Mouse (Mus musculus) embryonic facial prominence, embryonic 14.5 days (tissue): ENCODE data around the gene Gm4869. TPM values are rescaled to one million over a fixed set of nuclear protein-coding genes. Genes with fewer than 3 reads are reported as not detected.

Experiments
- ATAC-seq: fragments of 200-750 bp; cut with Nextera tagmentation; 2 replicates; pipeline ENCODE4 v1.8.0; 2017; ENCODE audit warnings: low read depth, moderate number of reproducible peaks, moderate TSS enrichment
- DNase-seq: peaks from one replicate; pipeline ENCODE4 v3.0.0-alpha.2; 2015; ENCODE audit warnings: low spot score
- H3K27ac ChIP-seq: fragments of 300-500 bp; sonication (generic); replicated peaks from 2 replicates; pipeline ENCODE4 v1.5.1; 2014; ENCODE audit warnings: low read depth, mild to moderate bottlenecking, low read length, moderate library complexity
- H3K27me3 ChIP-seq: fragments of 300-500 bp; sonication (generic); replicated peaks from 2 replicates; pipeline ENCODE4 v1.6.1; 2014; ENCODE audit warnings: low read length; ENCODE audit not compliant: control insufficient read depth, insufficient read depth
- H3K36me3 ChIP-seq: fragments of 300-500 bp; sonication (generic); 2 replicates; pipeline ENCODE4 v1.6.1; 2014; ENCODE audit warnings: low read length, mixed read lengths; ENCODE audit not compliant: control insufficient read depth, insufficient read depth
- H3K4me1 ChIP-seq: fragments of 300-500 bp; sonication (generic); 2 replicates; pipeline ENCODE4 v1.6.1; 2014; ENCODE audit warnings: antibody characterized with exemption, low read length; ENCODE audit not compliant: control insufficient read depth, insufficient read depth
- H3K4me2 ChIP-seq: fragments of 300-500 bp; sonication (generic); 2 replicates; pipeline ENCODE4 v1.6.1; 2014; ENCODE audit warnings: low read depth, mild to moderate bottlenecking, low read length, moderate library complexity, mixed read lengths
- H3K4me3 ChIP-seq: fragments of 300-500 bp; sonication (generic); 2 replicates; pipeline ENCODE4 v1.5.1; 2014; ENCODE audit warnings: low read depth, mild to moderate bottlenecking, low read length
- H3K9ac ChIP-seq: fragments of 300-500 bp; sonication (generic); 2 replicates; pipeline ENCODE4 v1.6.1; 2014; ENCODE audit warnings: low read depth, mild to moderate bottlenecking, low read length, moderate library complexity, mixed read lengths
- H3K9me3 ChIP-seq: fragments of 300-500 bp; sonication (generic); 2 replicates; pipeline ENCODE4 v1.6.1; 2016; ENCODE audit warnings: low read length; ENCODE audit not compliant: control insufficient read depth
- WGBS: fragments of 180-500 bp; shearing (Covaris S2); extraction: QIAGEN DNeasy Blood & Tissue Kit; methylation state at CpG from one replicate; pipeline ENCODE4 v1.1.7; 2014; 5-methylcytosine and 5-hydroxymethylcytosine counted together
- polyA plus RNA-seq: library from polyadenylated mRNA; unstranded; fragments of >200 nt; fragmentation: Nextera tagmentation; extraction: Ambion mirVana; gene quantifications from 2 replicates; pipeline ENCODE4 v1.2.1, GENCODE M21; 2014

Gm4869 gene
- polyA plus RNA-seq, 1 experiment from 2014 or later, result 0.06 TPM

DNA sequence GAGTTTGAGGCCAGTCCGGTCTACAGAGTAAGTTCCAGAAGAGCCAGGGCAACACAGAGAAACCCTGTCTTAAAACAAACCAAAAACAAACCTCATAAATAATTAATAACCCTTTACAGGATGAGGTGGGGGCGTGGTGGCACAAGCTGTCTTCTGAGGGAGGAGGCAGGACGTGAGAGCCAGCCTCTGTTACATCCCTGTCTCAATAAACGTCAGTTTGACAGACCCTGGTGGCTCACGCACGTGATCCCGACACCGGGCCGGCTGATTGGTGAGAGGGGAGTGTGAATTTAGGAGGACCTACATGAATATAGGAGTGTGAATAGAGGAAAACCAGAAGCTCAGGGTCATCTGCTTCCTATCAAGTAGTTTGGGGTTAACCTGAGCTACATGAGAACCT is 63.8 kb downstream of the Gm4869 start:
- Histone ChIP-seq H3K4me1 (peaks cover 33% of the 10 kb centered on the region), H3K27me3 (no peaks in the 10 kb centered on the region), H3K36me3 (no peaks in the 10 kb centered on the region), H3K4me2 (no peak overlapping the region), H3K4me3 (no peak overlapping the region), H3K27ac (0 out of 2 replicates have a peak overlapping the region, but pooled peaks have one; percentile 24), H3K9ac (no peak overlapping the region), H3K9me3 (no peaks in the 10 kb centered on the region)
- ATAC-seq (no peak), DNase-seq (no peak)
- 61% methylated on average over 9 of the region's 9 CpGs for WGBS

DNA sequence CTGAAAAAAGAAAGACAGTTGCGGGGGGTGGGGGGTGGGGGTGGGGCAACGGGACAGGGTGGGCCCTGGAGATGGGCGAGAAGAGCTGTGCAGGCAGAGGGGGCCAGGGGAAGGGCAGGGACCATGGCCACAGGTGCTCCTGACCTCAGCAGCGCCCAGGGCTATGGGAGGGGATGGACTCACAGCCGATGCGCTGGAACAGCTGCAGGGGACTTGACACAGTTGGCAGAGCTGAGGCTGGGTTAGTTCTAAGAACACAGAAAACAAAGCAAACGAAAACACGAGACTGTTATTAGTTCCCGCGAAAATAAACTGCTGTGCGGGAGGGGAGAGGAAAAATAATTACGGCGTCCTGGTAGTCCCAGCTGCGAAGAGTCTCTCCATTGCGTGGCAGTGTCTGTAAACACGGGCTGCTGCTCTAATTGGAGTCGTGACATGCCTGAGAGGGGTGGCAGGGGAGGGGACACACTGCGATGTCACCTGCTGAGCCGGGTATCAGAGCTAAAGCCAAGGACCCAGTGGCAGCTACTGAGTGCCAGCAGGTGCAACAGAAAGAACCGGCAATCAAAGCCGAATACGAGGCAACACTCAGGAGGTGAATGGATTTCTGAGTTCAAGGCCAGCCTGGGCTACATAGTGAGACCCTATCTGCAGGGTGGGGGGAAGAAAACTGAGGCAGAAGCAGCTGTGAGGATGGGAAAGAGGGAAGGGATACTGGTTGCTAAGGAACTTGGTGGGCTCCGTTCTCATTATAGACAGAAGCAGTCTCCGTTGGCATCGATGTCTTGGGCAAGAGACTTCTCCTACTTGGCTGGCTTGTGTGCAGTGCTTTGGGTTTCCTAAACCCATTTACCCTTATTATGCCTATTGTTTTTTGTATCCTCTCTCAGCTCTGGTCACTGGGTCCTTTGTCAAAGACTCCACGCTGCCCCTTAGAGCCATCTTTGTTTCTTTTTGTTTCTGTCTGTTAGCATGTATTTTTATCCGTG is 64.9 kb downstream of the Gm4869 start:
- no peaks in the 10 kb centered on the region for H3K36me3 ChIP-seq
- no peaks in the 10 kb centered on the region for H3K9me3 ChIP-seq
- H3K4me3 ChIP-seq, result no peak overlapping the region
- H3K4me1 ChIP-seq, result peaks cover 35% of the 10 kb centered on the region
- WGBS, result 46% methylated on average over 27 of the region's 27 CpGs
- no peak for ATAC-seq
- H3K4me2 ChIP-seq, result no peak overlapping the region
- H3K27me3 ChIP-seq, result no peaks in the 10 kb centered on the region
- H3K27ac ChIP-seq, result no peak overlapping the region
- peak; percentile 68 for DNase-seq
- peak overlapping the region; percentile 22; the same call in 1 of the 2 replicates for H3K9ac ChIP-seq

DNA sequence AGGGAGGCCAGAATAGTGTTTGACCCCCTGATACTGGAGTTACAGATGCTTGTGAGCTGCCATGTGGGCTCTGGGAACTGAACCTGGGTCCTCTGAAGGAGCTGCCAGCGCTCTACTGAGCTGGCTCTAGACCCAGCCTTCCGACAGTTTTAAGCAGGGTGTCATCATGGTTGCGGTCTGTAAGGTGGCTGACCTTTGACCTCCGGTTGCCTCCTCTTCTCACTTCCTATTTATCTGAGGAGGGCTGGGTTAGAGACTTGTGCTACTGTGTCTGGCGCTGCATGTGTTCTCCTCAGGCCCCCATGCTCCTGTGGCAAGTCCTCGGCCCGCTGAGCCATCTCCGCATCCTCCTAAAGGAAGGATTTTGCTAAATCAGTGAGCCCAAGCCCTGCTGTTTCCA is 68.5 kb downstream of the Gm4869 start:
- no peak for ATAC-seq
- 77% methylated on average over 8 of the region's 8 CpGs for WGBS
- H3K4me1 ChIP-seq, result peaks cover 12% of the 10 kb centered on the region

DNA sequence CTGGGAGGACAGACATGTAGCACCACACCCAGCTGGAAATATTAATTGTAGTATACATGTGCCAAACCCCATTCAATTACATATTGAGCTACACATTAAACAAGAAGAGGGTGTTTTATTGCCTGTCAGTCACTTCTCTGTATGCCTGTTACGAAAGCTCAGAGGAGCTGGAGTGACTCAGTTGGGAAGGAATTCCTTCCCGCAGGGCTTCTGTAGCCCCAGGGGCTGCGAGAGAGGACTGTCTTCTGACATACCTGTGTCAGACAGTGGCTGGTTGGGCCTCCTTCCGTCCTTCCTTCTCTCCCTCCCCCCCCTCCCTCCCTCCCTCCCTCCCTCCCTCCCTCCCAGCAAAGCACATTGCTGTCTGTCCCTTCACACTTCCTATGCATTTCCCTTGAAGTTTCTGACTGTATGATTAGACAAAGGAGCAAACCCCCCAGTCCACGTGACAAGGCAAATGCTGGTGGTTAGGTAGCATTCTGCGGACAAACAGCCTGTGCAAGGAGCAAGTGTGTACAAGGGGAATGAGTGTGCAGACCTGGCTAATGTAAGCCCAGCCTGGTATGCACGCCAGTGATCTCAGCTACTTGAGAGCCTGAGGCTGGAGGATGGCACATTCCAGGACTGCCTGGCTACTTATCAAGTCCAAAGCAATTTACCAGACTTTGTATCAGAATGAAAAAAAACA is 69.5 kb downstream of the Gm4869 start:
- Histone ChIP-seq H3K27me3 (no peaks in the 10 kb centered on the region), H3K27ac (0 out of 2 replicates have a peak overlapping the region, but pooled peaks have one; percentile 48), H3K36me3 (no peaks in the 10 kb centered on the region), H3K4me2 (no peak overlapping the region), H3K4me3 (no peak overlapping the region), H3K4me1 (peaks cover 6% of the 10 kb centered on the region), H3K9ac (no peak overlapping the region), H3K9me3 (no peaks in the 10 kb centered on the region)
- 31% methylated on average over 7 of the region's 7 CpGs for WGBS
- DNase-seq (peak; percentile 57), ATAC-seq (0 out of 2 replicates have a peak, but pooled peaks have one; percentile 23)

More for the DNA sequence above, 68.5 kb downstream of the Gm4869 start:
- no peak for DNase-seq
- H3K27ac ChIP-seq, result no peak overlapping the region
- H3K36me3 ChIP-seq, result no peaks in the 10 kb centered on the region
- no peaks in the 10 kb centered on the region for H3K27me3 ChIP-seq
- no peak overlapping the region for H3K4me2 ChIP-seq
- H3K4me3 ChIP-seq, result no peak overlapping the region
- H3K9me3 ChIP-seq, result no peaks in the 10 kb centered on the region
- H3K9ac ChIP-seq, result no peak overlapping the region

DNA sequence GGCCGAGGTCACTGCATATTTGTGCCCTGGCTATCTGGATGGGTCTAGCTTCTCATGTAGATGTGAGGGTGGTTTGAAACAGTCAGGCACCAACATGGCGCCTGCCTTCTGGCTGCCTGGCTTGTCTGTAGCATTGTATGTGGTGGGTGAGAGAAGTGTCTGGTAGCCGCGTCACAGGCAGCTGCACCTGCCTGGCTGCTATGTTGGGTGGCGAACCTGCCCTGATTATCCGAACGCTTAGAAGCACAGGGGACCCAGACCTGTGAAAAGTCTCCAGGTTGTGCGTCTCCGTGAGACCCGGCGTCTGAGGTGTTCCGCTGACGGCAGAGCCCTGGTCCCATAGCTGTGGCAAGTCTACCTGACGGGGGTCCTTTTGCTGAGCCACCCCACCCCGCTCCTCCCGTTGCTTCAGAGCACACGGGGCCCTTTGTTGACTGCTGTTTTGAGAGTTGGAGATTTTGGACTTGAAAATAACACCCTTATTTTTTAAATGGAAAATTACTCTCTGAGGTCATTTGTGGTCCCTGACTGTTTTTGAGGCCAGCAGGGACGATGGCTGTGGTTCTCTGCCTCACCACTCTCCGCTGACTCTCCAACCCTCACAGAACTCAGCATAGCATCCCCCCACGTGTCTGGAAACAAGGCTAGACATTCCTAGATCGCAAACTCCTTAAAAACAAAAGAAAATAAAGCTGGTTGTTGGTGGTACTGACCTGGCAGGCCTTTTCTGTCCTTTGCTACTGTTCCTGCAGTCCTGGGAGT is 71.9 kb downstream of the Gm4869 start:
- H3K36me3 ChIP-seq, result 0 out of 2 replicates have a peak, but pooled peaks cover 3% of the 10 kb centered on the region
- H3K9me3 ChIP-seq, result no peaks in the 10 kb centered on the region
- 84% methylated on average over 21 of the region's 21 CpGs for WGBS
- H3K27me3 ChIP-seq, result no peaks in the 10 kb centered on the region
- H3K4me2 ChIP-seq, result no peak overlapping the region
- peak overlapping the region; percentile 33; the same call in 1 of the 2 replicates for H3K27ac ChIP-seq
- DNase-seq (no peak), ATAC-seq (no peak)
- no peak overlapping the region for H3K9ac ChIP-seq
- H3K4me3 ChIP-seq, result no peak overlapping the region
- H3K4me1 ChIP-seq, result peaks cover 6% of the 10 kb centered on the region; the same call in 1 of the 2 replicates

DNA sequence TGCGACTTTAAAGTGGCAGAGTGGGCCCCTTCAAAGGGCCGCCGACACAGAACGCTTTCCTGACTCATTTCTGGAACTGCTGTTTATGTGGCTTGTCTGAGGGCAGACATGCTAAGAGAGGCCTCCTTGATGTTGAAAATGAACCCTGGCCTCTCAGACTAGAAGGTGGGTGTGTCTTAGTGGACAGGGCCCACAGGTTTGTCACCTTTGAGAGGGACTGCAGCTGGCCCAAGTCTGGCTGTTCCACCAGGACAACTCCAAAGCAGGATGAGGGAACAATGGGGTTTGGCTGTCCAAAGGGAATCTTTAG is 72.4 kb downstream of the Gm4869 start:
- ATAC-seq (no peak), DNase-seq (no peak)
- Histone ChIP-seq H3K4me3 (no peak overlapping the region), H3K27me3 (no peaks in the 10 kb centered on the region), H3K36me3 (peaks cover 3% of the 10 kb centered on the region; the same call in 1 of the 2 replicates), H3K4me2 (no peak overlapping the region), H3K9ac (no peak overlapping the region), H3K4me1 (peaks cover 6% of the 10 kb centered on the region; the same call in 1 of the 2 replicates), H3K27ac (peak overlapping the region; percentile 33; the same call in 1 of the 2 replicates), H3K9me3 (no peaks in the 10 kb centered on the region)
- 71% methylated on average over 4 of the region's 4 CpGs for WGBS

DNA sequence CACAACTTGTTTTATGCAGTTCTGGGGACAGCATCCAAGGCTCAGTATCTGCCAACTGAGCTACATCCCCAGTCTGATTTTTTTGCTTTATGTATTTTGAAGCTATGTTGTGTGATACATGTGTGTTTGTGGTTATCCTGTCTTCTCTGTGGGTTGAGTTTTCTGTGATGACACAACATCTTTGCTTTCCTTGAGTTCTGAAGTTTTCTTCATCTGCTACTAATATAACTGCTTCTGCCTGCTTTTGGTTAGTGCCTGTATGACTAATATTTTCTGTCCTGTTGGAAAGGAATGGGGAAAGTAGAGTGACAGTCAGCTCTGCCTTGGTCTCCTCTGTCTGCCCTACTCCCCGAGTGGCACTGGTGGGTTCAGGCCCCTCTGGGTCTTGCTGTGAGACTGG is 75.8 kb downstream of the Gm4869 start:
- no peak overlapping the region for H3K27ac ChIP-seq
- H3K9me3 ChIP-seq, result peaks cover 7% of the 10 kb centered on the region; the same call in 1 of the 2 replicates
- H3K36me3 ChIP-seq, result peaks cover 37% of the 10 kb centered on the region
- 57% methylated on average over 1 of the region's 1 CpGs for WGBS
- no peaks in the 10 kb centered on the region; the same call in 1 of the 2 replicates for H3K4me1 ChIP-seq
- no peak overlapping the region for H3K4me2 ChIP-seq
- H3K4me3 ChIP-seq, result no peak overlapping the region
- no peaks in the 10 kb centered on the region for H3K27me3 ChIP-seq
- no peak overlapping the region for H3K9ac ChIP-seq
- no peak for DNase-seq
- ATAC-seq, result no peak

DNA sequence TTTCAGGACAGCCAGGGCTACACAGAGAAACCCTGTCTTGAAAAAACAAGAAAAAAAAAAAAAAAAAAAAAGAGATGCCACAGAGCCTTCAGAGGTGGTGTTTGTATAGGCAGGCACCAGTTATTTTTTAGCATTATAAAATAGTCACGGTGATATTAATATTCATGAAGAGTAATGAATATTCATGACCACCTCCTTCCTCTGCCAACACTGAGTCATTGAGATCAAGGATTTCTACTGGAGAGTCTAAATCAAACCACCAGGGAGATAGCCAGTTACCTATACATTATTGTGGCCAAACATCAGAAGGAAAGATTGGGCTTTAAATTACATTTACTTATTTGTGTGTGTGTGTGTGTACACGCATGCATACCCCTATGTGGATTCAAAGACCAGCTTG is 81.3 kb downstream of the Gm4869 start:
- WGBS, result 83% methylated on average over 2 of the region's 2 CpGs
- H3K36me3 ChIP-seq, result peaks cover 52% of the 10 kb centered on the region
- H3K9me3 ChIP-seq, result peaks cover 7% of the 10 kb centered on the region; the same call in 1 of the 2 replicates
- H3K9ac ChIP-seq, result no peak overlapping the region
- H3K27me3 ChIP-seq, result no peaks in the 10 kb centered on the region
- no peak overlapping the region for H3K4me2 ChIP-seq
- DNase-seq, result no peak
- no peak overlapping the region for H3K27ac ChIP-seq
- H3K4me1 ChIP-seq, result no peaks in the 10 kb centered on the region
- no peak overlapping the region for H3K4me3 ChIP-seq
- no peak for ATAC-seq
